Mouse (Mus musculus): ENCODE measurements around the gene Tceanc2.
"Not testable (repeated sequence)": the region's sequence is repeated elsewhere in the genome, so short reads cannot be mapped to it uniquely, and the experiment has no call there.

The Tceanc2 gene

DNA sequence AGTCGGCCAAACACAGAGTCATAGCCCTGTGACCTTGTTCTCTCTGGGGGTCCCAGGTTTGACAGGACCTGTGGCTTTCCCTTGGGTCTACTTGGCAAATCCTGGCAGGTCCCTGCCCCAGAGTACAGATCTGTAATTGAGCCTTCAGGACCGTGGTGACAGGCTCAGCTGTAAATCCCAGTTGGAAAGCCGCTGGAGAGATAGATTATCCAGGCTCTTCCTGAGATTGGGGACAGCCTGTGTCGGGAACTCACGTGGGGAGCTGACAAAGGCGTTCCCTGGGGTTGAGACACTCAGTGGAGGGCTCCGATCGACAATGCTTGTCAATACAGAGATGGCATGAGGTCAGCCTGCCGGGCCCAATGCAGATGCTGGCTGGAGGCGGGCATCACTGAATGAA is 52.5 kb downstream of the Tceanc2 start:
- no peak for DNase-seq

DNA sequence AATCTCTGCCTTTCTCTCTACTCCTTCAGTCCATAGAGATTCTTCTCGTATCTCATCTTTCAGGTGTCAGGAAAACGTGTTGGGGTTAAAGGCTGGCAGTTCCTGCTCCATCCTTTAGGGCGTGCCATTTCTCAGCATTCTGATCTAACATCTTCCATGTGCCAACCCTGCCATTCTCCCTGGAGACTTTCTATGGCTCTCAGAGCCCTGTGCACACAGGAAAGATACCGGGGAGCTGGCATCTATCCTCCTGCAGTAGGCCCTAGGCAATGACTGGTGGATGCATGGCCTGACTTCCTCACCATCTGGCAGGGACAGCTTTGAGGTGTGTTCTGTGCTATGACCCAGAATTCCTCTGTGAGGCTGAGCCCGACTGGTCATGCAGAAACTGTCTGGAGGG is 53.8 kb downstream of the Tceanc2 start:
- no peak for DNase-seq

- no peak for DNase-seq
These were observed 54.5 kb downstream of the Tceanc2 start for GRCm38 (mm10) chr4:107124376-107124775.

DNA sequence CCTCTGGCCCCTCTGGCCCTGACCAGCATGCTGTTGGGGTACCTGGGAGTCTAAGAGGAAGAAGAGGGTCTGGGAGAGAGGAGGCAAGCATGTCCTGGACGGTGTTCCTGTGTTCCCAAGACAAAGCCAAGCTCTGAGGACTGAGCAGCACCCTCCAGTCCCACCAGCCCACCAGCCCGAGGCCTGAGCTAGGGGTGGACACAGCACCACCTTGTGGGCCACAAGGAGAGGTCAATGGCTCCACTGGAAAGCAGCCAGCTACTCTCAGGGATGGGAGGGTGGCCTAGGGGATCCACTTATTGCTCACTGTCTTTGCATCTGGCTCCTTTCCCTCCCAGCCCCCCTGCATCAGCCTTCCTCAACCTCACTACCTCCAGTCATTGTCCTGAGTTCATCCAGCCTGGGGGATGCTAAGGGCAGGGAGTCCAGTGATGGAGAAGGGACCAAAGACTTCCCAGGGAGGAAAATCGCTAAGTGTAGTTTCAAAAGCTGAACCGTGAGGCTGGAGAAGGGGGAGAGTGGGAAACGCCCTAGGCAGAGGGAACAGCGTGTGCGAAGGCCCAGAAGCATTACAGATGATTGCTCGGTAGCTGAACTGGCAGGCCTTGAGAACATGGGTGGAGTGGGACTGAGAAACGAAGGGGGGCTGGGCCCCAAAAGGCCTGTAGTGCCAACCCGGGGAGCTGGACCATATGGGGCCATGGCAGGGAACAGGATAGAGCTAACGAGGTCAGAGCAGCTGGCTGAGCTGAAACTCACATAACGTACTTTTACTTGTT is 57.6 kb downstream of the Tceanc2 start:
- peak; percentile 41 for DNase-seq

DNA sequence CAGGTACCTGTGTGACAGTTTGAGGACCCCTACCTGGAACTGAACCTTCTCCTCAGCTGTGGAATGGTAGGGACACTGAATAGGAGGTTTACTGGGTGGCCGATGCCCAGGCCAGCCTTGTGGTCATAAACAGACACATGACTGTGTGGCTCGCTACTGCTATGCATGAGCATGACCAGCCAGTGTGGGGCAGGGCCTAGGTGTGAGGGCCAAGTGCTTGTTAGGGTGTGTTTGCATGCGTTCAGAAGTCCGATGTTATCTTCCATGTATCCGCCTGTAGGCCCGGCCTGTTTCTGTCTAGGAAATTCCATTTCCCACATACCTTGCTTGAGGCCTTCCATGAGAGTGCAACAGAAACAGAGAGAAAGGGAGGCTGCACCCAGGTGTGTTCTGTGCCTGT is 58.2 kb downstream of the Tceanc2 start:
- no peak for DNase-seq

- no peak for DNase-seq
These were observed 59.9 kb downstream of the Tceanc2 start for GRCm38 (mm10) chr4:107119056-107119455.

DNA sequence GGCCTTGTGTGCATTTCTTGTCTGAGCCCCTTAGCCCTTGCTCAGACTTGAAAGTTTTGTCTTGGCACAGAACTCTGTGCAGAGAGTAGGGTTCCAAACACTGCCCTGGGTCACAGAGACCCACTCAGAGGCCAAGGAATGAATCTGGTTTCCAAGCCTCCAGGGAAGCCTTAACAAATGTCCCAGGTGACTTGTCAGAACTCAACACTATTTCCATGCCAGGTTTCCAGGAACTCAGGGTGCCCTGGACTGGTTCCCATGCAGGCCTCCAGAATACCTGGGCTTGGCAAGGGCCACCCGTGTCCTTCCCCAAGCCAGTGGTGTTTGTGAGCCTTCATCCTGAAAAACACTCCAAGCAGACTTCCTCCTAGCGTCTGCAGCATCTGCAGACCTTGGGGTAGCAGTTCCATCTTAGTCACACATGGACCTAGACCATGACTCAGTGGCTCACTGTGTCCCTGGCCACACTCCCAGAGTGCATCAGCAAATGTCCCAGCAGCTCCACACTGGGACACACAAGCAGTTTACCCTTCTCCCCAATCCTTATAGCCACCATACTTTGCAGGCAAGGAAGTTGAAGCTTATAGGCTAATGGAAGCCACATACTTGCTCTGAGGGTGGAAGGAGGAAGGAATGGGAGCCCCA is 61.1 kb downstream of the Tceanc2 start:
- DNase-seq = peak; percentile 53

DNA sequence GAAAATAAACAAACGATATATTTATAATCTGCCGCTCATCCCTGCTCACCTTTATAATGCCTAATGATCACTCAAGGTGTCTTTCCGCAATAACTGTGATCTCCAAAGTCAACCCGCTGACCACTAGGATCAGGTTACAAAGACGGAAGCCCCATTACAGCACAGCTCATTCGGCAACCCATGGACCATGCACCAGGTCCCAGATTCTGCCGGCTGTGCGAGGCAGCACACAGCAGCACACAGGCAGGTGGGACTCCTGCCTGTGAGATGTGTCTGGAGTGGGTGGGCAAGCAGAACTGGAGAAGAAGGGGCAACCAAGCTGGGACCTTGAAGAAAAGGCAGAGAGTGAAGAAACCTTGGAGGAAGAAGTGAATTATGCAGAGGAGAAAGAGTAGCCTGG is 64.6 kb downstream of the Tceanc2 start:
- DNase-seq = no peak

DNA sequence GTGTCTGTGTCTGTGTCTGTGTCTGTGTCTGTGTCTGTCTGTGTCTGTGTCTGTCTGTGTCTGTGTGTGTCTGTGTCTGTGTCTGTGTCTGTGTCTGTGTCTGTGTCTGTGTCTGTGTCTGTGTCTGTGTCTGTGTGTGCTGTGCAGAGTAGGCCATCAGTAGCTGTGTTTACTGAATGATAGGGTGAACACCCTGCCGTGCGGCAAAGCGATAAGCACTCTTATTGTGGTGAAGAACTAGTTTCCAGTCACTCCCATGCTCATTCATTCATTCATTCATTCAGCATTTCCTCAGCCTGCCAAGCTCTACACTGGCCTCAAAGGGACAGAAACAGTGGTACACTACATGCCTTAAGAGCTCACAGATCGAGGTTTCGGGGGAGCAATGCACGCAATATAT is 69.7 kb downstream of the Tceanc2 start:
- DNase-seq = not testable (repeated sequence)

DNA sequence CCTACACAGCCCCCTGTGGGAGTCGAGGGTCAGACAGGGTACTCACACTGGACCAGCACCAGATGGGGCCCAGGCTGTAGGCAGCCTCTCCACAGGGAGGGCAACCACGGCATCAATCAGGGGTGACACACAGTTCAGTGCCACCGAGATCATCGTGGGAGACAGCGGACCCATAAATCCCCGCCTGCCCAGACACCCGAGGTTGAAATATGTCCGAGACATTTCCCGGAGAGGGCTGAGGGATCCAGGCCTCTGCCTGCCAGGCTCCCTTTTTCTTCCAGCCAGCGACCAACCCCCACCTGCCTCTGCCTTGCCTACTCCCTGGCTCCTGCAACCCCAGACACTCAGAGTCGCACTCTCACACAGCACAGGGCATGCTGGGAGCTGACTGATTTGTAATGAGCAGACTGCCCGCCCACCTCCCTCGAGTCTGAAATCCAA is 70.6 kb downstream of the Tceanc2 start:
- no peak for DNase-seq

GRCm38 (mm10) chr4:107106777-107107176 is 72.1 kb downstream of the Tceanc2 start:
- DNase-seq = no peak

DNA sequence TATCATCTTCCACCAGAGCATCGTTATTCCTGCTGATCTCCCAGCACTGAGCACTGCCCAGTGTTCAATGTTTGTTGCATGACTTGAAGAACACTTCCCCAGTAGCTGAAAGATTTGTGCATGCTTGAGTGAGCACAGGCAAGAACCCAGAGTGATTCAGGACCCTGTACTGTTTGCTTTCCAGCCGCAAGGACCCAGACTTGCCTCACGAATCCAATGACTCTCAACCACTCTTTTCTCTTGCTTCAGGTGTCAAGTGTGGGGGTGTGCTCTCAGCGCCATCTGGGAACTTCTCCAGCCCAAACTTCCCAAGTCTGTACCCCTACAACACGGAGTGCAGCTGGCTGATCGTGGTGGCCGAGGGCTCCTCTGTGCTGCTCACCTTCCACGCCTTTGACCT is 76.7 kb downstream of the Tceanc2 start:
- DNase-seq = no peak

DNA sequence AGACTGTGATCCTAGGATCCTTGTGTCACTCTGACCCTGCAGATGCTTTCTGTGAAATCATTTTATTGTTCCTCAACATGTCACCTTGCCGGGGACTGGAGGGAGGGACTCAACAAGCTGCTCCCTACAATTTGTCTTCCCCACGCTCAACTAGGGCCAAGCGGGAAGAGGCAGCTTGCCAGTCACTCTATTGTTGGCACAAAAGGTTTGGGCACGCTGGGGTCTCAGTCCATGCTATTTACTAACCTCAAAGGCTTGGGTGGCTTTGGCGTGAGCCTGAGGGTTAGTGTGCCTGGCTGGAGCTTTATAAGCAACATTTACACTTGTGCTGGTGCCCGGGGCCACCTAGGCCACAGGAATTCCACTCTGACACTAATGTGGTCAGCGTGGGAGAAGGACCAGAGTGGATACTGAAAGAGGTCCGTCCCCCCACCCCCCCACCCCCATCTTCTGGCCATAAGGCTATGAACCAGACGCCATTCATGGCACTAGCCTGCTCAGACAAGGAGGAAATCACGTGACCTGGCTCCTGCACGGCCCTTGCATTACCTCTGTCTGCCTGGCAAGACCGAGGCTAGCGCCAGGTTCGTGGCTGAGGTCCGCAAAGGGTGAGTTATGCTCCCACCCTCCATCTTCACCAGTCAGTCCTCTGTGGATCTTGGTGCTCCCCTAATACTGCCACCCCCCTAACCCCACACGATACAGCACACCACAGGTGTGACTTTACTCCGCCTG is 80.0 kb downstream of the Tceanc2 start:
- DNase-seq = no peak

DNA sequence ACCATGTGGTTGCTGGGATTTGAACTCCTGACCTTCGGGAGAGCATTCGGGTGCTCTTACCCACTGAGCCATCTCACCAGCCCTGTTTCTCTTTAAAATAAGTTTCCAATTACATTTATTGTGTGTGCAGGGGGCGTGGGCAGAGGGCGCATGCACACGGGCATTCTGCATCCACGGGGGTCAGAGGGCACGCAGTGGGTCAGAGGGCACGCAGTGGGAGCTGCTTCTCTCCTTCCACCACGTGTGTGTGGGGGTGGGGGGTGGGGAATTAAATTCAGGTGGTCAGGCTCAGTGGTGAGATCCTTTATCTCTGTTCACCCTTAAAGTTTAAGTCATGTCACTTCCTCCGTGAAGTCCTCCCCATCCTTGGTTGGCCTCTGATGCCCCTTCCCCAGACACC is 80.5 kb downstream of the Tceanc2 start:
- no peak for DNase-seq

DNA sequence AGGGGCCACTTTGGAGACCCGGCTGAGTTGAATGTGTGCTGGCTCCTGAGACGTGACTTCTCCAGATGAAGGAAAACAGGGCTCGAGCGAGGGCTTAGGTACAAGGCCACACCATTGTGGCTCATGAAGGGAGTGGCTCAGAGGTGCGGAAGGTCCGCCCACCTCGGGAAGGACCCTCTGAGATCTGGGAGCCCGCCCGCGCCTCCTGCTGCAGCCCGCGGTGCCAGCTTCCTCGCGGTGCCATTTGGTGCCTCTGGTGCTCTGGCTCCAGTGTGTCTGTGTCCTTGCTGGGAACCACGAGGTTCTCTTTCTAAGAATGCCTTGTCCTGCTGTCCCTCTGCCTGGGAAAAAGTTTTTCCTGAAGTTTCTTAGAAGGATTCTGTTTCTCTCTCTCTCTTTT is 81.0 kb downstream of the Tceanc2 start:
- DNase-seq = no peak

DNA sequence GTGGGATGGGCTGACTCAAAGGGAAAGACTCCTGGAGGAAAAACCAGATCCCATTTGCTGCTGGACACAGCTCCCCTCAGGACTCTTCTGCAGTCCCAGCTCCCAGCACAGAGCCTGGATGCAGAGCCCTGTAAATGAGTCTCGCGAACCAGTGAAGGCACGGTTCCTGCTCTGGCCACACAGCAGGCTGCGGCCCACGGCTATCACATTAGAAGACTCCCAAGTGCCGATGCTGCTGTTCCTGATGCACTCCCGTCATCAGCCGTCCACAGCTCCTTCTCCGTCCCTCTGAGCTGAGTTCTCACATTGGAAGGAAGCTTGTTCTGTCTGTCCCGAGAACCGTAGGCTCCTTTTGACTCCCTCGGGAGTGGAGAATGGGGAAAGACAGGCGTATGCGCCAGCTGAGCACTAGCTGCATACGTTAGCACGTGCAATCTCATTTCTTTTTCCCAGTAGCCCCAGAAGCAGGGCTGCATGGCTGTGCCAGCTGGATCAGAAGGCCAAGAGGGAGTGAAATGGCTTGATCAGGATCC is 82.0 kb downstream of the Tceanc2 start, which contains the start of gene Cdcp2:
Gene Cdcp2 (plus strand): TSS at position 51 of the 533 bp plus-strand sequence.
- no peak for DNase-seq

GRCm38 (mm10) chr4:107096043-107096442 is 82.9 kb downstream of the Tceanc2 start:
- DNase-seq = no peak

DNA sequence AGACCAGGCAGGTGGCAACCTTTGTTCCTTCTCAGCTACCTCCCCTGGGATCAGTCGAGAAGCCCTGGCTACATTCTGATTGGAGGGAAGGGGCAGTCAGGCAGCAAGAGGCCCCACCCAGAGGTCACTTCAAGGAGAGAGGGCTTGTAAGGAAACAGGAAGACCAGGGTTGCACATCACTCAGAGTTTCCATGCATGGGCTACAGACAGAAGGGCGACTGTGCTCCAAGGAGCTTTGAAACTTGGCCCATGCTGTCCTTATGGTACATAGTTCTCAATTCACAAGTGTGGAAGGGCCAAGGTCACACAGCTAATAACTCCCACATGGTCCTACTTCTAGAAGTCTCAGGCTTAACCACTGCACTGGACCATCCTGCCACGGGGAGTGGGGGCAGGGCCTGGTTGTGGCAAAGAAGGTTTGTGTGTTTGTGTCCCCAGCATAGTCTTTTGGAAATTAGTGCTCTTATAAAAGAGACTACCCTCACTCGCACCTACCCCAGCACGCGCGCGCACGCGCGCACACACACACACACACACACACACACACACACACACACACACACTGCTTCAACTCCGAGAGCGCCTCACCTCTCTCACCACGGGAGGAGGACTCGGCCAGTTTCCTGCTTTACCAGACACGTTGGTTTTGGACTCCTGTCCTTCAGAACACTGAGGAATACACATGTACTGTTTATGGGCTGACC is 84.3 kb downstream of the Tceanc2 start:
- peak; percentile 32 for DNase-seq

- DNase-seq = no peak
These were observed 87.2 kb downstream of the Tceanc2 start for GRCm38 (mm10) chr4:107091696-107092095.

- peak; percentile 84 for DNase-seq
These were observed 94.1 kb downstream of the Tceanc2 start for GRCm38 (mm10) chr4:107084858-107085257.

DNA sequence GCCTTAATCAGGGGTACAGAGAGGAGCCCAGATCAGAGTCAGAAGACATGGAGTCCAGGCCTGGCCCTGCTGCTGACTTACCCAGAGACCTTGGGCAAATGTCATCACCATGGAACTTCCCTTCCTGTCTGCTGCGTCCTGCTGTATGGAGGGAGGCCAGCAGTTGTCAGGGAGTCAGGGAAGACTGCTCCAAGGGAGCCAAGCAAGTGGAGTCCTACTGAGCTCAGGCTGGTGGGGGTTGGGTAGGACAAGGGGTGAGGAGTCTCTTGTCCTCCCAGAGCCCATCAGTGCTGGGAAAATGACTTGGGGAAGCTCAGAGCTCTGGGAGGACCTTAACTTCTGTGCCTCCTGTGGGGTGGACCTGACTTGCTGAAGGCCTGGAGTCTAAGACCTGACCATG is 94.6 kb downstream of the Tceanc2 start:
- no peak for DNase-seq

All from kidney, adult 9 months (tissue).